Mouse (Mus musculus): Measurements from ENCODE around the gene Gpx3. TPM values are rescaled to one million over a fixed set of nuclear protein-coding genes. Genes with fewer than 3 reads are reported as not detected.

The Gpx3 gene
- total and polyA plus RNA-seq, 2 experiments = 2.0 to 2.7 TPM

DNA sequence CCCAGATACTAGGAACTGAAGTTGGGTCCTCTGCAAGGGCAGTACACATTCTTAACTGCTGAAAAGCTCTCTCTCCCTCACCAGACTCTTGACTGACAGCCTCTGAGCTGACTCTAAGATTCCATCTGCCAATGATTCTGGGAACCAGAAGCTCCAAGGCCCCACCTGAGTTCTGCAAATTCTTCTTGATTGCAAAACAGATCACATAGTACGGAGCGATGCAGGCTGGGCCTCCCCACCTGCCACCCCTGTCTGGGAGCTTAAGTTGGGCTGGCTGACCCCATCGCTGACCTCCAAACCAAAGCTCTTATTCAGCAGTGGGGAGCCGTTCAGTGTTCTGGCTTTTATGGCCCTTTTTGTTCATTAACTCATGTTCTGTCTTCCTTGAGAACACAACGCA lies 4.8 kb upstream of the Gpx3 start:
- H3K79me2 ChIP-seq (ENCODE audit: control insufficient read depth, insufficient read depth, low read length) = no peaks in the 10 kb centered on the region
- TF ChIP-seq POLR2A (IDR thresholded peaks at IDR 0.05; ENCODE audit: extremely low read depth, insufficient read depth, low read length) = no peak
- no peak for TF ChIP-seq CTCF (IDR thresholded peaks at IDR 0.05; ENCODE audit: low read depth, low read length)
- peaks cover 3% of the 10 kb centered on the region; the same call in 1 of the 2 replicates for H3K27me3 ChIP-seq (ENCODE audit: control insufficient read depth, insufficient read depth, low read length)
- H3K4me1 ChIP-seq (ENCODE audit: control insufficient read depth, insufficient read depth, low read length) = no peaks in the 10 kb centered on the region
- H3K36me3 ChIP-seq (ENCODE audit: control insufficient read depth, insufficient read depth, low read length) = no peaks in the 10 kb centered on the region
- no peak for DNase-seq (ENCODE audit: extremely low read depth, low read depth, low spot score)
- H3K27ac ChIP-seq (replicated peaks; ENCODE audit: insufficient read depth, low read depth, low read length) = no peak overlapping the region
- 88% methylated on average over 5 of the region's 5 CpGs for WGBS
- no peak overlapping the region for H3K4me3 ChIP-seq (ENCODE audit: insufficient read depth, low read depth, low read length)
- H3K9ac ChIP-seq (ENCODE audit: low read depth, low read length) = no peak overlapping the region

- no peak for DNase-seq (ENCODE audit: extremely low read depth, low read depth, low spot score)
- H3K9ac ChIP-seq (ENCODE audit: low read depth, low read length) = no peak overlapping the region
- TF ChIP-seq POLR2A (IDR thresholded peaks at IDR 0.05; ENCODE audit: extremely low read depth, insufficient read depth, low read length) = no peak
- no peak for TF ChIP-seq CTCF (IDR thresholded peaks at IDR 0.05; ENCODE audit: low read depth, low read length)
- WGBS = 67% methylated on average over 4 of the region's 4 CpGs
- H3K36me3 ChIP-seq (ENCODE audit: control insufficient read depth, insufficient read depth, low read length) = no peaks in the 10 kb centered on the region
- H3K27me3 ChIP-seq (ENCODE audit: control insufficient read depth, insufficient read depth, low read length) = peaks cover 5% of the 10 kb centered on the region; the same call in 1 of the 2 replicates
- no peak overlapping the region for H3K27ac ChIP-seq (replicated peaks; ENCODE audit: insufficient read depth, low read depth, low read length)
- no peak overlapping the region for H3K4me3 ChIP-seq (ENCODE audit: insufficient read depth, low read depth, low read length)
- H3K79me2 ChIP-seq (ENCODE audit: control insufficient read depth, insufficient read depth, low read length) = no peaks in the 10 kb centered on the region
- H3K4me1 ChIP-seq (ENCODE audit: control insufficient read depth, insufficient read depth, low read length) = no peaks in the 10 kb centered on the region
Observed at GRCm38 (mm10) chr11:54899657-54900056, 2.6 kb upstream of the Gpx3 start.

GRCm38 (mm10) chr11:54903339-54903738 lies 1.1 kb downstream of the Gpx3 start:
- no peak for DNase-seq (ENCODE audit: extremely low read depth, low read depth, low spot score)
- H3K27me3 ChIP-seq (ENCODE audit: control insufficient read depth, insufficient read depth, low read length) = peaks cover 5% of the 10 kb centered on the region; the same call in 1 of the 2 replicates
- no peak overlapping the region for H3K27ac ChIP-seq (replicated peaks; ENCODE audit: insufficient read depth, low read depth, low read length)
- H3K4me3 ChIP-seq (ENCODE audit: insufficient read depth, low read depth, low read length) = no peak overlapping the region
- H3K36me3 ChIP-seq (ENCODE audit: control insufficient read depth, insufficient read depth, low read length) = no peaks in the 10 kb centered on the region
- no peaks in the 10 kb centered on the region for H3K79me2 ChIP-seq (ENCODE audit: control insufficient read depth, insufficient read depth, low read length)
- TF ChIP-seq POLR2A (IDR thresholded peaks at IDR 0.05; ENCODE audit: extremely low read depth, insufficient read depth, low read length) = no peak
- TF ChIP-seq CTCF (IDR thresholded peaks at IDR 0.05; ENCODE audit: low read depth, low read length) = no peak
- 85% methylated on average over 5 of the region's 5 CpGs for WGBS
- no peak overlapping the region for H3K9ac ChIP-seq (ENCODE audit: low read depth, low read length)
- no peaks in the 10 kb centered on the region for H3K4me1 ChIP-seq (ENCODE audit: control insufficient read depth, insufficient read depth, low read length)

DNA sequence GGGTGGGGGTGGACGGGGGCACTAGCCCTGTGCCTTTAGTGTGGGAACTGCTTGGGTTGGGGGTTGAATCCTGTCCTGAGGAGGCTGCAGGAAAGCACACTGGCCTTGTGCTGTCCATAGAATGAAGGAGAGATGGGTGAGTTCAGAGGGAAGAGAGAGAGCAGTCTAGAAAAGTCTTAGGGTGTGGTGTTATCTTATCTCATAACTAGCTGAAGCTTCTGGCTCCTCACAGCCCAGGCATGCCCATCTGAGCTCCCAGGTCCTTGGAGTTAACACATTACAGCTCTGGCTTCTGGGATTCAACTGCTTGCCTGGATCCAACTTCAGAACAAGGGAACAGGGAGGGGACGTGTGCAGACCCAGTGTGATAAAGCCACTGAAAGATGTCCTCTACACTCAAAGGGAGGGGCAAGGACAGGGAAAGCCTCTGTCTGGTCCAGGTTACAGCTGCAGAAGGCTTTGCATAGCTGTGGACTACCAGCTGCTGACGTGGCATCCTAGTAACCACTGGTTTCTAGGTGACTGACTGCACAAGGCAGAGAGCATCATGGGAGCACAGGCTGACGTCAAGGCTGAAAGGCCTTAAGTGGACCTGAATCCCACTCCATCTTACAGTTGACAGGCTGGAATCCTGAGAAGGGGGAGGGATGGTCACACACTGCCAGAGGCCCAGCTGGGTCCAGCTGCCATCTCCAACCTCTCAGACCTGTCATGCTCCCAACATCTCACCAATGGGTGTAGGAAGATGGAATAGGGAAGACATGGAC lies 1.9 kb downstream of the Gpx3 start:
- TF ChIP-seq POLR2A (IDR thresholded peaks at IDR 0.05; ENCODE audit: extremely low read depth, insufficient read depth, low read length) (no peak), CTCF (IDR thresholded peaks at IDR 0.05; ENCODE audit: low read depth, low read length) (no peak)
- no peak overlapping the region for H3K9ac ChIP-seq (ENCODE audit: low read depth, low read length)
- no peaks in the 10 kb centered on the region for H3K79me2 ChIP-seq (ENCODE audit: control insufficient read depth, insufficient read depth, low read length)
- H3K36me3 ChIP-seq (ENCODE audit: control insufficient read depth, insufficient read depth, low read length) = no peaks in the 10 kb centered on the region
- no peak for DNase-seq (ENCODE audit: extremely low read depth, low read depth, low spot score)
- WGBS = 88% methylated on average over 4 of the region's 4 CpGs
- H3K4me3 ChIP-seq (ENCODE audit: insufficient read depth, low read depth, low read length) = no peak overlapping the region
- no peak overlapping the region for H3K27ac ChIP-seq (replicated peaks; ENCODE audit: insufficient read depth, low read depth, low read length)
- H3K27me3 ChIP-seq (ENCODE audit: control insufficient read depth, insufficient read depth, low read length) = peaks cover 5% of the 10 kb centered on the region; the same call in 1 of the 2 replicates
- H3K4me1 ChIP-seq (ENCODE audit: control insufficient read depth, insufficient read depth, low read length) = no peaks in the 10 kb centered on the region

DNA sequence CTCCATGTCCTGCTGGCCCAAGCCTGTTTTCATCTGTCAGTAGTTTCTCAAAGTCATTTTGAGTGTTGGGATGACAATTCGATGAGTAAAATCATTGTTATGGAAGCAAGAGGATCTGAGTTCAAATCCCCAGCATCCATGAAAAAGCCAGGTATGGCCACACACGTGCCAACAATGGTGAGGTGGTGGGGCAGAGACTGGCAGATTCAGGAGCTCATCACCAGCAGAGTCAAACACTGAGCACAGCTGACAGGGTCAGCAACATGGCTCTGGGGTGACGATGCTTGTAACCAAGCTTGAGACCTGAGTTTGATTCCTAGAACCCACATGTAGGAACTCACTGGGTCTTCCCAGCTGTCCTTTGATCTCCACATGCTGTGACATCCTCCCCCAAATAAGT lies 2.8 kb downstream of the Gpx3 start:
- H3K27me3 ChIP-seq (ENCODE audit: control insufficient read depth, insufficient read depth, low read length) = peaks cover 3% of the 10 kb centered on the region; the same call in 1 of the 2 replicates
- no peaks in the 10 kb centered on the region for H3K36me3 ChIP-seq (ENCODE audit: control insufficient read depth, insufficient read depth, low read length)
- WGBS = 93% methylated on average over 3 of the region's 3 CpGs
- no peak for TF ChIP-seq CTCF (IDR thresholded peaks at IDR 0.05; ENCODE audit: low read depth, low read length)
- no peak for TF ChIP-seq POLR2A (IDR thresholded peaks at IDR 0.05; ENCODE audit: extremely low read depth, insufficient read depth, low read length)
- no peak for DNase-seq (ENCODE audit: extremely low read depth, low read depth, low spot score)
- no peak overlapping the region for H3K4me3 ChIP-seq (ENCODE audit: insufficient read depth, low read depth, low read length)
- H3K79me2 ChIP-seq (ENCODE audit: control insufficient read depth, insufficient read depth, low read length) = no peaks in the 10 kb centered on the region
- H3K9ac ChIP-seq (ENCODE audit: low read depth, low read length) = no peak overlapping the region
- H3K27ac ChIP-seq (replicated peaks; ENCODE audit: insufficient read depth, low read depth, low read length) = no peak overlapping the region
- H3K4me1 ChIP-seq (ENCODE audit: control insufficient read depth, insufficient read depth, low read length) = no peaks in the 10 kb centered on the region

DNA sequence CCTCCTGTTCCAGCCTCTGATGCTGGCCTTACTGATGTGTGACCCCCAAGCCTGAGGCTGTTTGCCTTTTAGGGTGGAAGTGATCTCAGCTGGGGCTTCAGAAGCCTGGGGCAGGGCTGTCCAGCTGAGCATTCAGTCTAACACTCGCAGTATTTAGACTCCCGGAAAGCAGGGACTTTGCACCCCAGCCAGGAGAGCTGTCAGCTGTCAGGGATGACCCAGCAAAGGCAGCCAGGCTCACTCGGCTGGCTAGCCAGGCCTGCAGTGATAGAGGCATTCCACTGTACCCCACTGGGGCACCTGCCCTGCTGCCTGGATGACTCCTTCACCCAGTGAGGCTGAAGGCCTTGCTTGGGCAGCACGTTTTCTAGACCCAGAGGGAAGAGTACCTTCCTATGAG lies 3.7 kb downstream of the Gpx3 start:
- H3K27me3 ChIP-seq (ENCODE audit: control insufficient read depth, insufficient read depth, low read length) = peaks cover 3% of the 10 kb centered on the region; the same call in 1 of the 2 replicates
- H3K36me3 ChIP-seq (ENCODE audit: control insufficient read depth, insufficient read depth, low read length) = no peaks in the 10 kb centered on the region
- no peak overlapping the region for H3K27ac ChIP-seq (replicated peaks; ENCODE audit: insufficient read depth, low read depth, low read length)
- no peaks in the 10 kb centered on the region for H3K79me2 ChIP-seq (ENCODE audit: control insufficient read depth, insufficient read depth, low read length)
- WGBS = 22% methylated on average over 4 of the region's 4 CpGs
- H3K4me1 ChIP-seq (ENCODE audit: control insufficient read depth, insufficient read depth, low read length) = no peaks in the 10 kb centered on the region
- H3K4me3 ChIP-seq (ENCODE audit: insufficient read depth, low read depth, low read length) = no peak overlapping the region
- DNase-seq (ENCODE audit: extremely low read depth, low read depth, low spot score) = peak; percentile 39
- TF ChIP-seq POLR2A (IDR thresholded peaks at IDR 0.05; ENCODE audit: extremely low read depth, insufficient read depth, low read length) = no peak
- no peak for TF ChIP-seq CTCF (IDR thresholded peaks at IDR 0.05; ENCODE audit: low read depth, low read length)
- H3K9ac ChIP-seq (ENCODE audit: low read depth, low read length) = no peak overlapping the region
